Mouse (Mus musculus) CH12.LX (cell line): ENCODE data around the gene Usp49. TPM values are rescaled to one million over a fixed set of nuclear protein-coding genes. Genes with fewer than 3 reads are reported as not detected.

Experiments used
- DNase-seq: peaks from one replicate; pipeline ENCODE4 v3.0.0-alpha.2; 2013; ENCODE audit errors: extremely low read depth
- H3K27ac ChIP-seq: 2 replicates; pipeline ENCODE4 v1.5.1; 2012; ENCODE audit warnings: low read depth, mild to moderate bottlenecking, control low read depth, moderate library complexity; ENCODE audit not compliant: insufficient read depth
- H3K27me3 ChIP-seq: replicated peaks from 2 replicates; pipeline ENCODE3; 2012; ENCODE audit warnings: inconsistent platforms
- H3K36me3 ChIP-seq, 2 experiments: replicated peaks in 1 of 2; 2 replicates each; pipeline versions ENCODE3 to v1.6.1; 2012; ENCODE audit warnings: inconsistent platforms in 1 of 2, low read length in 1 of 2, mild to moderate bottlenecking in 1 of 2, mixed read lengths in 1 of 2, moderate library complexity in 1 of 2; ENCODE audit not compliant: control insufficient read depth in 1 of 2, insufficient read depth in 1 of 2
- H3K4me1 ChIP-seq, 2 experiments: 2 replicates each; pipeline ENCODE4 v1.6.1; 2012; ENCODE audit warnings: inconsistent platforms in 1 of 2, moderate library complexity in 1 of 2; ENCODE audit not compliant: insufficient read depth in 2 of 2, control insufficient read depth in 1 of 2
- H3K4me2 ChIP-seq: 2 replicates; pipeline ENCODE4 v1.6.1; 2012; ENCODE audit warnings: low read depth, mild to moderate bottlenecking, control low read depth; ENCODE audit not compliant: poor library complexity, insufficient read depth, severe bottlenecking
- H3K4me3 ChIP-seq, 3 experiments: fragments of 150-350 bp in 1 of 3; sonication (generic) in 1 of 3; replicated peaks in 1 of 3; 2 replicates each; pipeline versions ENCODE3 to v1.5.1; 2011 to 2012; ENCODE audit warnings: low read depth in 2 of 3, low read length in 2 of 3, mild to moderate bottlenecking in 2 of 3, moderate library complexity in 2 of 3, control low read depth in 1 of 3, improper control_type of control experiment in 1 of 3, inconsistent platforms in 1 of 3, mixed read lengths in 1 of 3; ENCODE audit not compliant: poor library complexity in 1 of 3
- H3K79me2 ChIP-seq: replicated peaks from 2 replicates; pipeline ENCODE4 v1.6.1; 2012; ENCODE audit warnings: mild to moderate bottlenecking, moderate library complexity; ENCODE audit not compliant: control insufficient read depth, poor library complexity, insufficient read depth, severe bottlenecking; ENCODE audit errors: extremely low read depth
- H3K9ac ChIP-seq: 2 replicates; pipeline ENCODE4 v1.6.1; 2012; ENCODE audit warnings: low read depth, mild to moderate bottlenecking, control low read depth, moderate library complexity; ENCODE audit not compliant: insufficient read depth
- H3K9me3 ChIP-seq: replicated peaks from 2 replicates; pipeline ENCODE3; 2012; ENCODE audit warnings: low read length, inconsistent platforms, mixed read lengths
- BHLHE40 ChIP-seq: IDR thresholded peaks from 2 replicates; pipeline ENCODE4 v1.6.1; 2011; ENCODE audit warnings: mild to moderate bottlenecking, low read depth, low read length, improper control_type of control experiment
- CHD1 ChIP-seq: IDR thresholded peaks from 2 replicates; pipeline ENCODE4 v1.6.1; 2012; ENCODE audit warnings: low read depth, low read length, improper control_type of control experiment, inconsistent platforms
- CTCF ChIP-seq, 2 experiments: IDR thresholded peaks in 1 of 2; conservative IDR thresholded peaks in 1 of 2; 2 replicates each; pipeline ENCODE4 v1.5.1; 2011 to 2012; ENCODE audit warnings: low read depth in 2 of 2, low read length in 2 of 2, improper control_type of control experiment in 1 of 2, inconsistent platforms in 1 of 2, mild to moderate bottlenecking in 1 of 2, moderate library complexity in 1 of 2
- EP300 ChIP-seq: IDR thresholded peaks from 2 replicates; pipeline ENCODE4 v1.6.1; 2011; ENCODE audit warnings: low read length, improper control_type of control experiment
- ETS1 ChIP-seq: conservative IDR thresholded peaks from 2 replicates; pipeline ENCODE4 v1.6.1; 2012; ENCODE audit warnings: low read depth, mild to moderate bottlenecking, inconsistent platforms, low read length, improper control_type of control experiment, moderate library complexity
- HCFC1 ChIP-seq: IDR thresholded peaks from 2 replicates; pipeline ENCODE4 v1.6.1; 2012; ENCODE audit warnings: low read depth, mild to moderate bottlenecking, inconsistent platforms, low read length, improper control_type of control experiment
- JUN ChIP-seq: IDR thresholded peaks from 2 replicates; pipeline ENCODE4 v1.6.1; 2011; ENCODE audit warnings: low read depth, mild to moderate bottlenecking, low read length, improper control_type of control experiment, moderate library complexity; ENCODE audit not compliant: insufficient read depth
- KAT2A ChIP-seq: IDR thresholded peaks from 2 replicates; pipeline ENCODE4 v1.6.1; 2012; ENCODE audit warnings: low read length, improper control_type of control experiment, inconsistent platforms; ENCODE audit not compliant: insufficient replicate concordance
- MAFK ChIP-seq: IDR thresholded peaks from 2 replicates; pipeline ENCODE4 v1.6.1; 2011; ENCODE audit warnings: low read length, improper control_type of control experiment; ENCODE audit not compliant: insufficient replicate concordance
- MEF2A ChIP-seq: IDR thresholded peaks from 2 replicates; pipeline ENCODE4 v1.6.1; 2014; ENCODE audit warnings: low read depth, mild to moderate bottlenecking, inconsistent platforms, low read length, improper control_type of control experiment, borderline replicate concordance
- MXI1 ChIP-seq: IDR thresholded peaks from 2 replicates; pipeline ENCODE4 v1.6.1; 2011; ENCODE audit warnings: mild to moderate bottlenecking, low read depth, low read length, improper control_type of control experiment
- MYC ChIP-seq: IDR thresholded peaks from 2 replicates; pipeline ENCODE4 v1.6.1; 2011; ENCODE audit warnings: low read depth, mild to moderate bottlenecking, improper control_type of control experiment, low read length
- NELFE ChIP-seq: IDR thresholded peaks from 2 replicates; pipeline ENCODE4 v1.6.1; 2011; ENCODE audit warnings: low read depth, low read length, improper control_type of control experiment
- NRF1 ChIP-seq: IDR thresholded peaks from 2 replicates; pipeline ENCODE4 v1.6.1; 2014; ENCODE audit warnings: low read depth, mild to moderate bottlenecking, inconsistent platforms, low read length, improper control_type of control experiment, moderate library complexity
- PAX5 ChIP-seq: IDR thresholded peaks from 2 replicates; pipeline ENCODE4 v1.6.1; 2012; ENCODE audit warnings: low read length, inconsistent platforms, mixed read lengths
- POLR2A ChIP-seq: IDR thresholded peaks from 2 replicates; pipeline ENCODE4 v1.6.1; 2011; ENCODE audit warnings: low read depth, mild to moderate bottlenecking, improper control_type of control experiment, low read length
- SMC3 ChIP-seq: IDR thresholded peaks from 2 replicates; pipeline ENCODE4 v1.6.1; 2011; ENCODE audit warnings: low read depth, low read length, improper control_type of control experiment
- USF2 ChIP-seq: conservative IDR thresholded peaks from 2 replicates; pipeline ENCODE4 v1.6.1; 2011; ENCODE audit warnings: low read depth, low read length, improper control_type of control experiment
- ZKSCAN1 ChIP-seq: IDR thresholded peaks from 2 replicates; pipeline ENCODE4 v1.6.1; 2012; ENCODE audit warnings: low read depth, inconsistent platforms, low read length, improper control_type of control experiment, borderline replicate concordance
- dilution Hi-C: fragments of 300-500 bp; cut with MboI; formaldehyde crosslinking; loops from 2 replicates; pipeline ENCODE4 v1.14.3; 2020; ENCODE audit warnings: low sequenced_read_pairs; ENCODE audit not compliant: extremely low pct_unique_long_range_greater_than_20kb, extremely low pct_ligation_motif_present
- in situ Hi-C: fragments of 300-500 bp; cut with MboI; formaldehyde crosslinking; loops from 3 replicates; pipeline ENCODE4 v1.14.3; 2019; ENCODE audit warnings: low sequenced_read_pairs, low pct_ligation_motif_present, low pct_unique_long_range_greater_than_20kb, mixed read lengths
- polyA plus RNA-seq: library from polyadenylated mRNA; unstranded; fragments of >175 nt; gene quantifications from 2 replicates; pipeline ENCODE4 v1.2.1, GENCODE M21; 2012; ENCODE audit warnings: low read depth; ENCODE audit not compliant: insufficient read length
- total RNA-seq, 2 experiments: library from RNA; depleted of rRNA; stranded (reverse); fragments of 300-350 nt in 1 of 2; fragments of >200 nt in 1 of 2; gene quantifications; 2 replicates each; pipeline ENCODE4 v1.2.3; 2012 to 2014

Gene Usp49
- total and polyA plus RNA-seq, 3 experiments, result 2.6 to 4.3 (median 3.4) TPM

- H3K4me1 ChIP-seq, result peaks cover 4 to 13% of the 10 kb centered on the region in 2 experiments; a peak in 2 of 4 replicates
- dilution Hi-C loops (no loop called here), in situ Hi-C loops (no loop called here)
- TF ChIP-seq POLR2A (no peak), JUN (no peak), ZKSCAN1 (no peak), HCFC1 (no peak), CTCF (conservative IDR thresholded peaks at IDR 0.05 in 1 of 2, IDR thresholded peaks at IDR 0.05 in 1 of 2; ENCODE audit: low read depth in 2 of 2, low read length in 2 of 2) (no peak), KAT2A (no peak), EP300 (no peak), NELFE (no peak), MEF2A (no peak), PAX5 (no peak)
- no peak overlapping the region for H3K4me2 ChIP-seq
- no peaks in the 10 kb centered on the region for H3K27me3 ChIP-seq
- H3K9me3 ChIP-seq, result peaks cover 5% of the 10 kb centered on the region
- no peak overlapping the region for H3K9ac ChIP-seq
- 0 out of 2 replicates have a peak, but pooled peaks cover 2% of the 10 kb centered on the region for H3K79me2 ChIP-seq
- H3K36me3 ChIP-seq, result peaks cover 40 to 65% of the 10 kb centered on the region in 2 experiments
- no peak overlapping the region for H3K4me3 ChIP-seq
- DNase-seq, result no peak
- H3K27ac ChIP-seq, result no peak overlapping the region
Measured at GRCm38 (mm10) chr17:47625088-47625487, 5.4 kb upstream of the Usp49 start.

- H3K36me3 ChIP-seq, result peaks cover 36 to 58% of the 10 kb centered on the region in 2 experiments
- no peak overlapping the region for H3K4me2 ChIP-seq
- no peak for DNase-seq
- H3K27me3 ChIP-seq, result no peaks in the 10 kb centered on the region
- dilution Hi-C loops (no loop called here), in situ Hi-C loops (no loop called here)
- peaks cover 4 to 20% of the 10 kb centered on the region in 2 experiments; a peak in 2 of 4 replicates for H3K4me1 ChIP-seq
- no peak overlapping the region for H3K4me3 ChIP-seq
- H3K27ac ChIP-seq, result no peak overlapping the region
- H3K79me2 ChIP-seq, result 0 out of 2 replicates have a peak, but pooled peaks cover 2% of the 10 kb centered on the region
- TF ChIP-seq ETS1, result no peak
- TF ChIP-seq POLR2A, result no peak
- TF ChIP-seq MXI1, result no peak
- TF ChIP-seq EP300, result no peak
- TF ChIP-seq HCFC1, result no peak
- no peak for TF ChIP-seq BHLHE40
- no peak for TF ChIP-seq SMC3
- TF ChIP-seq MYC, result no peak
- no peak for TF ChIP-seq USF2
- no peak for TF ChIP-seq CTCF (conservative IDR thresholded peaks at IDR 0.05 in 1 of 2, IDR thresholded peaks at IDR 0.05 in 1 of 2; ENCODE audit: low read depth in 2 of 2, low read length in 2 of 2)
- no peak for TF ChIP-seq NRF1
- TF ChIP-seq MAFK, result no peak
- no peak for TF ChIP-seq JUN
- TF ChIP-seq CHD1, result no peak
- H3K9ac ChIP-seq, result no peak overlapping the region
- H3K9me3 ChIP-seq, result peaks cover 5% of the 10 kb centered on the region
Measured at GRCm38 (mm10) chr17:47626031-47626430, 4.5 kb upstream of the Usp49 start.
